In the genomic region with DNA sequence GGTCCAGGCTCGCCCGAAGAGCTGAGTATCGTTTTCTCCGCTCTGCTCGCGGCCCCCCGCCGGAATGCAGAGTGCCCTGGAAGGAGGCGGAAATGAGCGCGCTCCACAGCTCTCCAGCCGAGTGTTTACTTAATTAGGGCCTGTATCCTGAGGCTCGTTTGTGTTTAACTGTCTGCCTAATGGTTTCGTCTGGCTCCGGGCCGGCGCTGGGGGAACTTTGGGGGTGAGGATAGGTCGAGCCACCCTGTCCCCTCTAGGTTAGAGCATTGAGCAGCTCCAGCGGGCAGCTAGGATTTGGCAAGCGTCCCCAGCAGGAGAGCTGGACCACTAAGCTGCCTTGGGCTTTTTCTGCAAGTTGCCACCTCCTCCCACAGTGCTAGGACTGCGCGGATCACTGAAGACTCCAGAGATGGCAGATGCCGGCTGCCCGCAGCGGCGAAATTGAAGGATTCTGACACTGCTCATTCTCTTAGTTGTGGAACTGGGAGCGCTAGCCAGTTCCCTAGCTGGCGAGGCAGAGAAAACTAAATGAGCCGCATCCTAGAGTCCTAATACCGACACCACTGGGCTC, we compare ENCODE assay signal across 9 mouse cellular contexts. TPM values are rescaled to one million over a fixed set of nuclear protein-coding genes. Genes with fewer than 3 reads are reported as not detected.
A peak's percentile ranks its signal among the peaks of the same experiment; 100 is the strongest.
DNase-seq lines count a peak whose midpoint lies in the region; ATAC-seq lines count a peak whose summit lies in the region.
"Had no signal": no experiment of that assay in that cellular context is flagged by ENCODE, and none has a peak within 500 bp of the region (broad histone marks: within the 10 kb centered on the region; RNA-seq: fewer than 3 reads in every experiment).

No protein-coding gene starts in this region.

- H3K4me2 ChIP-seq in heart, embryonic 15.5 days = peak overlapping the region; percentile 83
- peak overlapping the region; percentile 73 for H3K4me2 ChIP-seq in limb, embryonic 13.5 days (replicated peaks)
- peak overlapping the region; percentile 79 for H3K4me2 ChIP-seq in midbrain, embryonic 13.5 days (replicated peaks)

- H3K9me3 ChIP-seq in heart, embryonic 15.5 days (replicated peaks) = no peaks in the 10 kb centered on the region
- no peaks in the 10 kb centered on the region for H3K9me3 ChIP-seq in limb, embryonic 13.5 days
- no peaks in the 10 kb centered on the region for H3K9me3 ChIP-seq in midbrain, embryonic 13.5 days

- H3K27ac ChIP-seq in heart, embryonic 15.5 days = peak overlapping the region; percentile 52
- H3K27ac ChIP-seq in limb, embryonic 13.5 days = peak overlapping the region; percentile 73; the same call in 1 of the 2 replicates
- no peak overlapping the region for H3K27ac ChIP-seq in midbrain, embryonic 13.5 days

- H3K36me3 ChIP-seq in heart, embryonic 15.5 days = no peaks in the 10 kb centered on the region
- no peaks in the 10 kb centered on the region for H3K36me3 ChIP-seq in limb, embryonic 13.5 days
- no peaks in the 10 kb centered on the region for H3K36me3 ChIP-seq in midbrain, embryonic 13.5 days

- no peak for ATAC-seq in heart, embryonic 15.5 days (replicated peaks; ENCODE audit: insufficient number of reproducible peaks, insufficient read depth, low FRiP score, low read depth)
- peak; percentile 35; the same call in 1 of the 2 replicates for ATAC-seq in limb, embryonic 13.5 days (ENCODE audit: low FRiP score, low read depth)
- peak; percentile 74 for ATAC-seq in midbrain, embryonic 13.5 days

- H3K4me1 ChIP-seq in heart, embryonic 15.5 days (replicated peaks) = peaks cover 34% of the 10 kb centered on the region
- peaks cover 55% of the 10 kb centered on the region for H3K4me1 ChIP-seq in limb, embryonic 13.5 days
- peaks cover 36% of the 10 kb centered on the region for H3K4me1 ChIP-seq in midbrain, embryonic 13.5 days (replicated peaks)

- WGBS in heart, embryonic 15.5 days = 3% methylated on average over 30 of the region's 30 CpGs
- WGBS in limb, embryonic 13.5 days = under 1% methylated on average over 30 of the region's 30 CpGs
- WGBS in midbrain, embryonic 13.5 days = under 1% methylated on average over 30 of the region's 30 CpGs

- H3K27me3 ChIP-seq in heart, embryonic 15.5 days = no peaks in the 10 kb centered on the region
- peaks cover 8% of the 10 kb centered on the region for H3K27me3 ChIP-seq in limb, embryonic 13.5 days
- peaks cover 65% of the 10 kb centered on the region for H3K27me3 ChIP-seq in midbrain, embryonic 13.5 days

- H3K9ac ChIP-seq in heart, embryonic 15.5 days = peak overlapping the region; percentile 47
- H3K9ac ChIP-seq in limb, embryonic 13.5 days = peak overlapping the region; percentile 56; the same call in 1 of the 2 replicates
- peak overlapping the region; percentile 49; the same call in 1 of the 2 replicates for H3K9ac ChIP-seq in midbrain, embryonic 13.5 days (replicated peaks)

- DNase-seq in layer of hippocampus, postnatal 36 days = peak; percentile 11 to 26
- DNase-seq in layer of hippocampus, adult 9-10 months (ENCODE audit: low spot score) = no peak
- DNase-seq in cerebellum, postnatal 14 days = peak; percentile 49 to 53
- peak; percentile 21 for DNase-seq in testis, postnatal 14 days (ENCODE audit: low spot score)
- no peak for DNase-seq in B cell, adult 2 months

- peak overlapping the region; percentile 51 for H3K4me3 ChIP-seq in heart, embryonic 15.5 days
- H3K4me3 ChIP-seq in limb, embryonic 13.5 days = peak overlapping the region; percentile 38
- peak overlapping the region; percentile 40 for H3K4me3 ChIP-seq in midbrain, embryonic 13.5 days (replicated peaks)

RNA-seq across cellular contexts. Expression of gene Cdh3, which starts 2.8 kb away (rescaled TPM):
- total RNA-seq in layer of hippocampus, postnatal 36 days (2021) = under 1 TPM; 0.07 to 0.35 TPM
- 17.1 and 21.9 TPM in 2 replicates for polyA plus RNA-seq in heart, embryonic 15.5 days (2015; fragmentation: Nextera tagmentation; extraction: Ambion mirVana)
- 55.9 and 57.5 TPM in 2 replicates for polyA plus RNA-seq in limb, embryonic 13.5 days (2015; fragmentation: Nextera tagmentation; extraction: Ambion mirVana)
- 0.28 and 0.46 TPM in 2 replicates for polyA plus RNA-seq in midbrain, embryonic 13.5 days (2015; fragmentation: Nextera tagmentation; extraction: Ambion mirVana)

RNA-seq across cellular contexts. Expression of gene 6030452D12Rik, which starts 7.5 kb away (rescaled TPM):
- total RNA-seq in layer of hippocampus, postnatal 36 days (2021) = not detected
- polyA plus RNA-seq in heart, embryonic 15.5 days (2015; fragmentation: Nextera tagmentation; extraction: Ambion mirVana) = not detected in 2 replicates
- polyA plus RNA-seq in limb, embryonic 13.5 days (2015; fragmentation: Nextera tagmentation; extraction: Ambion mirVana) = not detected in 2 replicates
- not detected in 2 replicates for polyA plus RNA-seq in midbrain, embryonic 13.5 days (2015; fragmentation: Nextera tagmentation; extraction: Ambion mirVana)
- total RNA-seq: layer of hippocampus, postnatal 25 days had no signal

Comparison
In these comparisons a context has a peak if more than half of its experiments do, and no peak if none do; other contexts are left out.
1. DNase-seq: peak in layer of hippocampus, postnatal 36 days (2 of 2), cerebellum, postnatal 14 days (2 of 2) and testis, postnatal 14 days (single experiment); none in layer of hippocampus, adult 9-10 months (single experiment) and B cell, adult 2 months (0 of 2).
2. RNA of gene Cdh3, which starts 2.8 kb away (polyA plus RNA-seq): 55.9 to 57.5 TPM in limb, embryonic 13.5 days and 17.1 to 21.9 TPM in heart, embryonic 15.5 days; 0.28 to 0.46 TPM in midbrain, embryonic 13.5 days; every median in the first group is over 10 times any median in the second.
3. Peak in every context shown above with its lines, with median percentiles within 50 percentile points of each other: H3K4me2 ChIP-seq, H3K4me3 ChIP-seq and H3K9ac ChIP-seq.